Mouse (Mus musculus) ES-E14 (cell line): ENCODE results near the gene Arpc5. TPM values are rescaled to one million over a fixed set of nuclear protein-coding genes. Genes with fewer than 3 reads are reported as not detected.

ENCODE experiments used
- DNase-seq: peaks from one replicate; pipeline ENCODE4 v3.0.0-alpha.2; 2013; ENCODE audit warnings: low read depth, low spot score
- H3K27ac ChIP-seq: 2 replicates; pipeline ENCODE4 v1.5.1; 2012; ENCODE audit warnings: low read depth, mild to moderate bottlenecking, low read length, moderate library complexity, mixed read lengths; ENCODE audit not compliant: poor library complexity, insufficient read depth, severe bottlenecking
- H3K36me3 ChIP-seq: 2 replicates; pipeline ENCODE4 v1.6.1; 2012; ENCODE audit warnings: mild to moderate bottlenecking, low read length, moderate library complexity, mixed read lengths; ENCODE audit not compliant: control insufficient read depth, poor library complexity, insufficient read depth, severe bottlenecking
- H3K4me1 ChIP-seq, 2 experiments: fragments of 150-350 bp in 1 of 2; sonication (generic) in 1 of 2; 2 replicates each; pipeline ENCODE4 v1.6.1; 2012; ENCODE audit warnings: low read length in 2 of 2, mild to moderate bottlenecking in 1 of 2, mixed read lengths in 1 of 2; ENCODE audit not compliant: control insufficient read depth in 2 of 2, insufficient read depth in 2 of 2, poor library complexity in 1 of 2
- H3K4me3 ChIP-seq, 2 experiments: fragments of 150-350 bp in 1 of 2; sonication (generic) in 1 of 2; 2 replicates each; pipeline ENCODE4 v1.5.1; 2012; ENCODE audit warnings: low read length in 2 of 2, low read depth in 1 of 2, mild to moderate bottlenecking in 1 of 2, mixed read lengths in 1 of 2; ENCODE audit not compliant: insufficient read depth in 1 of 2, poor library complexity in 1 of 2, severe bottlenecking in 1 of 2
- H3K9ac ChIP-seq: 2 replicates; pipeline ENCODE4 v1.6.1; 2012; ENCODE audit warnings: low read depth, mild to moderate bottlenecking, low read length, mixed read lengths; ENCODE audit not compliant: poor library complexity, insufficient read depth, severe bottlenecking
- H3K9me3 ChIP-seq: fragments of 150-350 bp; sonication (generic); 2 replicates; pipeline ENCODE4 v1.6.1; 2012; ENCODE audit warnings: low read depth, mild to moderate bottlenecking, low read length; ENCODE audit not compliant: control insufficient read depth, insufficient read depth
- CHD2 ChIP-seq: IDR thresholded peaks from 2 replicates; pipeline ENCODE4 v1.6.1; 2014; ENCODE audit warnings: mild to moderate bottlenecking, low read depth, low read length, inconsistent platforms
- HCFC1 ChIP-seq: IDR thresholded peaks from 2 replicates; pipeline ENCODE4 v1.6.1; 2012; ENCODE audit warnings: low read length, inconsistent platforms, borderline replicate concordance; ENCODE audit not compliant: insufficient read depth
- MAFK ChIP-seq: IDR thresholded peaks from 2 replicates; pipeline ENCODE4 v1.6.1; 2014; ENCODE audit warnings: mild to moderate bottlenecking, low read depth, low read length, inconsistent platforms; ENCODE audit not compliant: insufficient read depth
- ZC3H11A ChIP-seq: IDR thresholded peaks from 2 replicates; pipeline ENCODE4 v1.6.1; 2012; ENCODE audit warnings: low read depth, mild to moderate bottlenecking, inconsistent platforms, low read length, borderline replicate concordance
- ZNF384 ChIP-seq: IDR thresholded peaks from 2 replicates; pipeline ENCODE4 v1.6.1; 2012; ENCODE audit warnings: low read depth, low read length, inconsistent platforms
- in situ Hi-C, 2 experiments: fragments of 600-800 bp; cut with MboI; formaldehyde crosslinking; loops; one replicate each; pipeline ENCODE4 v1.15.1; 2025; ENCODE audit warnings: low sequenced_read_pairs in 2 of 2, inconsistent platforms in 1 of 2; ENCODE audit not compliant: unreplicated experiment in 2 of 2
- total RNA-seq: library from RNA; depleted of rRNA; stranded (reverse); fragments of 300-350 nt; gene quantifications from 2 replicates; pipeline ENCODE4 v1.2.3, GENCODE M21; 2012

Gene Arpc5
- total RNA-seq, 1 experiment = 95.0 TPM

- H3K4me3 ChIP-seq = no peak overlapping the region
- DNase-seq = peak; percentile 37
- in situ Hi-C loops = no loop called here
- no peaks in the 10 kb centered on the region for H3K36me3 ChIP-seq
- H3K4me1 ChIP-seq = peaks cover 2 to 4% of the 10 kb centered on the region in 2 experiments; a peak in 2 of 4 replicates
- H3K27ac ChIP-seq = no peak overlapping the region
- H3K9ac ChIP-seq = no peak overlapping the region; the same call in 1 of the 2 replicates
- no peaks in the 10 kb centered on the region for H3K9me3 ChIP-seq
- no peak for TF ChIP-seq CHD2
- TF ChIP-seq ZC3H11A = no peak
- no peak for TF ChIP-seq ZNF384
Measured at GRCm38 (mm10) chr1:152721535-152722198, 44.7 kb upstream of the Arpc5 start.

GRCm38 (mm10) chr1:152724286-152724685, 42.1 kb upstream of the Arpc5 start:
- no peak overlapping the region for H3K9ac ChIP-seq
- no peaks in the 10 kb centered on the region for H3K9me3 ChIP-seq
- TF ChIP-seq MAFK (no peak), ZNF384 (peak; percentile 92)
- peaks cover 0 to 4% of the 10 kb centered on the region in 2 experiments; a peak in 1 of 4 replicates for H3K4me1 ChIP-seq
- no peak overlapping the region for H3K4me3 ChIP-seq
- H3K36me3 ChIP-seq = no peaks in the 10 kb centered on the region
- H3K27ac ChIP-seq = no peak overlapping the region
- DNase-seq = no peak
- in situ Hi-C loops = no loop called here

DNA sequence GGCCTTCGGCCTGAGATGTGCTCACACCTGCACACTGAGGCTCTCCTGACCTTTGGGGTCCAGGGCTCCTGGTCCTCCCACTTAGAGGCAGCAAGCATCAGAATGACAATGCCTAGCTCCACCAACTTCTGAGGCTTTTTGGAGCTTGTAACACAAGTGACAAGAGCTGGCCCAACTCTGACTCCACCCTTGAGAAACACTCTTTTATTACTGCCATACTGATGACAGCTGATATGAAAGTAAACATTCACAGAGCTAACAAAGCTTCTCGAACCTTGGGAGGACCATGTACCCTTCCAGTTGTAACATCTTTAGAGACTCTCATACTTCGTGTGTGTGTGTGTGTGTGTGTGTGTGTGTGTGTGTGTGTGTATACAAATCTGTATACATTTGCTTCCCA, 40.2 kb upstream of the Arpc5 start:
- H3K9me3 ChIP-seq = no peaks in the 10 kb centered on the region
- no peak for DNase-seq
- TF ChIP-seq MAFK (no peak), ZNF384 (no peak), HCFC1 (no peak), CHD2 (no peak), ZC3H11A (no peak)
- H3K36me3 ChIP-seq = no peaks in the 10 kb centered on the region
- H3K27ac ChIP-seq = no peak overlapping the region
- H3K4me1 ChIP-seq = peaks cover 0 to 2% of the 10 kb centered on the region in 2 experiments; a peak in 1 of 4 replicates
- no peak overlapping the region for H3K9ac ChIP-seq
- no peak overlapping the region for H3K4me3 ChIP-seq
- in situ Hi-C loops = loop anchor here in 1 of 2 experiments (25.0 kb wide), 1 partner anchor 189 kb away; no protein-coding TSS in a partner anchor

DNA sequence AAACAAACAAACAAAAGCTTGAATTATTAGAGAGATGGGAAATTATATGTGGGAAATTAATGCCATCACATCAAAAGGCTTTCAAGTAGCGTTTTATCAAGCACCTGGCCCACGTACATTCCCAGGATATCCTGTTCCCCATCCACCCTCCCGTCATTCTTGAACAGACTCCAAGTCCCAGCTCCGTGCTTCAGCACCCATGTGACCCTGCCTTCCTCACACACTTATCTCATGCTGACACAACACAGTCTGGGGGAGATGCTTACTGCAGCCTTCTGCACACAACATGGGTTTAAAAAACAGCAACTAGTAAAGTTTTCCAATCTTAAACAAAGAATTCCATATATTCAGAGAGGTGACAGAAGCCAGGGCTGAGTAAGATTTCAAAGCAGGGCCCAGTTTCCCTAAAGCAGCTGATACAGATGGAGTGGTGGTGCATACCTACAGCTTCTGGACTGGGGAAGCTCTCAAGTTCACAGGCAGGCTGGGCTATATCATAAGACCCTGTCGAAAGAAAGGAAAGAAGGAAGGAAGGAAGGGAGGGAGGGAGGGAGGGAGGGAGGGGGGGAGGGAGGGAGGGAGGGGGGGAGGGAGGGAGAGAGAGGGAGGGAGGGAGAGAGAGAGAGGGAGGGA, 38.6 kb upstream of the Arpc5 start:
- Histone ChIP-seq H3K9me3 (no peaks in the 10 kb centered on the region), H3K36me3 (no peaks in the 10 kb centered on the region), H3K4me3 (no peak overlapping the region), H3K27ac (no peak overlapping the region), H3K4me1 (no peaks in the 10 kb centered on the region), H3K9ac (no peak overlapping the region)
- no peak for TF ChIP-seq ZC3H11A
- TF ChIP-seq CHD2 = no peak
- TF ChIP-seq MAFK = no peak
- no peak for DNase-seq
- in situ Hi-C loops = loop anchor here in 1 of 2 experiments (25.0 kb wide), 1 partner anchor 190 kb away; no protein-coding TSS in a partner anchor

DNA sequence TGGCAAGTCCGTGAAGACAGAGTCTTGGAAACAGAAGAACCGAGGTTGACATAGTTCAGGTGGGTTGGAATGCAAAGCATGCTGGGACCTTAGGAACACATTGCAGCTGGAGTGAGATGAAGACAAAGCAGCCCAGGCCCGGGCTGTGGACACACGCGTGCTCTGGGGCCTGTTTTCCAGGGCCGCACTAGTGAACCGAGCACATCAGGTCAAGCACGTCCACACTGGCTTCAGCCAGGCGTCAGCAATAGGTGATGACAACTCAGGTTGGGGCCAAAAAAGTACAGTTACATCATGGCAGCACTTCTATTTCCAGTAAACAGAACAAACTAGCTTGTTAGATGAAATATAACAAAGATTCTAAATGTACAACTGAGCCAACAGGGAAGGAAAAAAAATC, 27.5 kb upstream of the Arpc5 start:
- in situ Hi-C loops = loop anchor here in 1 of 2 experiments (25.0 kb wide), 1 partner anchor 201 kb away; no protein-coding TSS in a partner anchor
- no peak for DNase-seq
- Histone ChIP-seq H3K36me3 (no peaks in the 10 kb centered on the region), H3K4me3 (no peak overlapping the region), H3K27ac (no peak overlapping the region; the same call in 1 of the 2 replicates), H3K9ac (no peak overlapping the region), H3K4me1 (no peaks in the 10 kb centered on the region), H3K9me3 (no peaks in the 10 kb centered on the region)
- no peak for TF ChIP-seq ZNF384
- no peak for TF ChIP-seq CHD2
- no peak for TF ChIP-seq ZC3H11A
- TF ChIP-seq HCFC1 = no peak
- no peak for TF ChIP-seq MAFK
